Comparison of ENCODE assay signal across 9 mouse cellular contexts in genomic region chr11:77792566-77792909, GRCm38 (mm10). TPM values are rescaled to one million over a fixed set of nuclear protein-coding genes. Genes with fewer than 3 reads are reported as not detected.
DNase-seq lines count a peak whose midpoint lies in the region; ATAC-seq lines count a peak whose summit lies in the region.
"Had no signal": no experiment of that assay in that cellular context is flagged by ENCODE, and none has a peak within 500 bp of the region (broad histone marks: within the 10 kb centered on the region; RNA-seq: fewer than 3 reads in every experiment).

No protein-coding gene starts in this region.

- DNase-seq in hindbrain, embryonic 10.5 days (ENCODE audit: low spot score) = no peak
- DNase-seq in hindbrain, embryonic 11.5 days (ENCODE audit: low spot score) = no peak
- peak; percentile 43 for DNase-seq in CD4-positive helper T cell, adult 2 months (ENCODE audit: low read depth, low spot score)
- no peak for DNase-seq in frontal cortex, adult 2 months (ENCODE audit: extremely low spot score in 1 of 2, low spot score in 1 of 2)
- DNase-seq in left cerebral cortex, postnatal 10 days (ENCODE audit: extremely low spot score in 1 of 2, low spot score in 2 of 2) = no peak
- DNase-seq in layer of hippocampus, postnatal 25 days (ENCODE audit: extremely low spot score in 1 of 2, low spot score in 1 of 2) = no peak

- peaks cover 40% of the 10 kb centered on the region for H3K4me1 ChIP-seq in hindbrain, embryonic 10.5 days (replicated peaks)
- H3K4me1 ChIP-seq in hindbrain, embryonic 11.5 days (replicated peaks; ENCODE audit: control insufficient read depth, insufficient read depth, low read length) = peaks cover 4% of the 10 kb centered on the region
- peaks cover 39% of the 10 kb centered on the region for H3K4me1 ChIP-seq in forebrain, embryonic 16.5 days (replicated peaks; ENCODE audit: control insufficient read depth, insufficient read depth, low read length)
- peaks cover 36% of the 10 kb centered on the region for H3K4me1 ChIP-seq in midbrain, embryonic 12.5 days

- H3K4me3 ChIP-seq in hindbrain, embryonic 10.5 days = no peak overlapping the region
- no peak overlapping the region for H3K4me3 ChIP-seq in hindbrain, embryonic 11.5 days (ENCODE audit: low read depth, low read length)
- no peak overlapping the region for H3K4me3 ChIP-seq in forebrain, embryonic 16.5 days (replicated peaks; ENCODE audit: low read length)
- H3K4me3 ChIP-seq in midbrain, embryonic 12.5 days = no peak overlapping the region

- ATAC-seq in hindbrain, embryonic 11.5 days (ENCODE audit: low FRiP score) = no peak
- no peak for ATAC-seq in forebrain, embryonic 16.5 days
- ATAC-seq in midbrain, embryonic 12.5 days (ENCODE audit: low FRiP score, low read depth) = no peak

- peak overlapping the region; percentile 83 for H3K27ac ChIP-seq in hindbrain, embryonic 10.5 days
- no peak overlapping the region for H3K27ac ChIP-seq in hindbrain, embryonic 11.5 days (ENCODE audit: low read depth, low read length)
- peak overlapping the region; percentile 75 for H3K27ac ChIP-seq in forebrain, embryonic 16.5 days (ENCODE audit: low read length)
- H3K27ac ChIP-seq in midbrain, embryonic 12.5 days (replicated peaks) = peak overlapping the region; percentile 61

- no peaks in the 10 kb centered on the region for H3K36me3 ChIP-seq in hindbrain, embryonic 10.5 days
- no peaks in the 10 kb centered on the region for H3K36me3 ChIP-seq in hindbrain, embryonic 11.5 days (ENCODE audit: control insufficient read depth, insufficient read depth, low read length)
- no peaks in the 10 kb centered on the region for H3K36me3 ChIP-seq in forebrain, embryonic 16.5 days (ENCODE audit: control insufficient read depth, insufficient read depth)
- no peaks in the 10 kb centered on the region for H3K36me3 ChIP-seq in midbrain, embryonic 12.5 days

- WGBS in hindbrain, embryonic 10.5 days = 74% methylated on average over 7 of the region's 7 CpGs
- WGBS in hindbrain, embryonic 11.5 days = 78% methylated on average over 7 of the region's 7 CpGs
- WGBS in forebrain, embryonic 16.5 days = 44% methylated on average over 7 of the region's 7 CpGs
- 77% methylated on average over 7 of the region's 7 CpGs for whole genome bisulfite sequencing in midbrain, embryonic 12.5 days

- no peaks in the 10 kb centered on the region for H3K9me3 ChIP-seq in hindbrain, embryonic 10.5 days
- H3K9me3 ChIP-seq in hindbrain, embryonic 11.5 days (ENCODE audit: control insufficient read depth, low read length) = no peaks in the 10 kb centered on the region
- no peaks in the 10 kb centered on the region for H3K9me3 ChIP-seq in forebrain, embryonic 16.5 days (ENCODE audit: control insufficient read depth, low read length)
- H3K9me3 ChIP-seq in midbrain, embryonic 12.5 days = no peaks in the 10 kb centered on the region

- H3K4me2 ChIP-seq in hindbrain, embryonic 11.5 days (replicated peaks; ENCODE audit: low read depth, low read length) = no peak overlapping the region
- H3K4me2 ChIP-seq in forebrain, embryonic 16.5 days (ENCODE audit: low read length) = no peak overlapping the region
- H3K4me2 ChIP-seq in midbrain, embryonic 12.5 days (replicated peaks) = no peak overlapping the region

- no peaks in the 10 kb centered on the region for H3K27me3 ChIP-seq in hindbrain, embryonic 10.5 days (ENCODE audit: insufficient read depth, poor library complexity, severe bottlenecking)
- H3K27me3 ChIP-seq in hindbrain, embryonic 11.5 days (ENCODE audit: control insufficient read depth, insufficient read depth, low read length) = no peaks in the 10 kb centered on the region
- H3K27me3 ChIP-seq in forebrain, embryonic 16.5 days (replicated peaks; ENCODE audit: control insufficient read depth, insufficient read depth, low read length) = no peaks in the 10 kb centered on the region
- H3K27me3 ChIP-seq in midbrain, embryonic 12.5 days = no peaks in the 10 kb centered on the region

- intact Hi-C loops in left cerebral cortex, postnatal 10 days (cut with DNase I) = loop anchor here (2.0 kb wide), 1 partner anchor 28 kb away; no protein-coding TSS in a partner anchor

- no peak overlapping the region for H3K9ac ChIP-seq in hindbrain, embryonic 11.5 days (ENCODE audit: low read depth, low read length)
- peak overlapping the region; percentile 38 for H3K9ac ChIP-seq in forebrain, embryonic 16.5 days (replicated peaks; ENCODE audit: low read depth, low read length)
- H3K9ac ChIP-seq in midbrain, embryonic 12.5 days (replicated peaks) = peak overlapping the region; percentile 31; the same call in 1 of the 2 replicates

RNA-seq across cellular contexts. Expression of gene Gm10277, which starts 5.0 kb away (rescaled TPM):
- polyA plus RNA-seq in hindbrain, embryonic 10.5 days (2016; fragmentation: Nextera tagmentation; extraction: Ambion mirVana) = 1.5 and 2.0 TPM in 2 replicates
- polyA plus RNA-seq in hindbrain, embryonic 11.5 days (2014; fragmentation: Nextera tagmentation; extraction: Ambion mirVana) = 0.74 and 0.96 TPM in 2 replicates
- polyA plus RNA-seq in forebrain, embryonic 16.5 days (2015; fragmentation: Nextera tagmentation; extraction: Ambion mirVana) = 0.99 and 3.3 TPM in 2 replicates
- polyA plus RNA-seq in midbrain, embryonic 12.5 days (2016; fragmentation: Nextera tagmentation; extraction: Ambion mirVana) = 2.2 and 2.8 TPM in 2 replicates
- polyA plus RNA-seq in frontal cortex, adult 2 months (2012; rRNA removed) = not detected in 2 replicates
- total RNA-seq in left cerebral cortex, postnatal 10 days (2021) = not detected
- total RNA-seq in layer of hippocampus, postnatal 25 days (2021) = not detected
- total RNA-seq: left cerebral cortex, postnatal 36 days had no signal

RNA-seq across cellular contexts. Expression of gene Myo18a, which starts 29.5 kb away (rescaled TPM):
- 29.7 and 32.9 TPM in 2 replicates for polyA plus RNA-seq in hindbrain, embryonic 10.5 days (2016; fragmentation: Nextera tagmentation; extraction: Ambion mirVana)
- 22.7 and 29.2 TPM in 2 replicates for polyA plus RNA-seq in hindbrain, embryonic 11.5 days (2014; fragmentation: Nextera tagmentation; extraction: Ambion mirVana)
- 54.8 and 59.8 TPM in 2 replicates for polyA plus RNA-seq in forebrain, embryonic 16.5 days (2015; fragmentation: Nextera tagmentation; extraction: Ambion mirVana)
- 61.0 and 61.7 TPM in 2 replicates for polyA plus RNA-seq in midbrain, embryonic 12.5 days (2016; fragmentation: Nextera tagmentation; extraction: Ambion mirVana)
- 67.7 and 73.8 TPM in 2 replicates for polyA plus RNA-seq in frontal cortex, adult 2 months (2012; rRNA removed)
- 100 to 1,000 TPM; 135 to 137 TPM for total RNA-seq in left cerebral cortex, postnatal 10 days (2021)
- total RNA-seq in layer of hippocampus, postnatal 25 days (2021) = 100 to 1,000 TPM; 136 to 158 TPM
